Mouse (Mus musculus): ENCODE measurements around the gene Olfr446. TPM values are rescaled to one million over a fixed set of nuclear protein-coding genes. Genes with fewer than 3 reads are reported as not detected.

Olfr446 gene
- polyA plus RNA-seq (2012; ENCODE audit: insufficient read depth, insufficient read length, missing spikeins), result not detected in 2 replicates

- Histone ChIP-seq H3K4me1 (ENCODE audit: control insufficient read depth, insufficient read depth, low read length) (no peaks in the 10 kb centered on the region), H3K27ac (ENCODE audit: insufficient read depth, low read depth, low read length) (no peak within 1 kb of the TSS), H3K4me3 (ENCODE audit: insufficient read depth, low read length) (no peak within 1 kb of the TSS)
- TF ChIP-seq CTCF (IDR thresholded peaks at IDR 0.05; ENCODE audit: low read depth, low read length) (no peak), POLR2A (IDR thresholded peaks at IDR 0.05; ENCODE audit: borderline replicate concordance, low read depth, low read length) (no peak)
Measured at GRCm38 (mm10) chr6:42921077-42921476, at the start of gene Olfr446. Gene Olfr446 (plus strand): TSS chr6:42921377.

DNA sequence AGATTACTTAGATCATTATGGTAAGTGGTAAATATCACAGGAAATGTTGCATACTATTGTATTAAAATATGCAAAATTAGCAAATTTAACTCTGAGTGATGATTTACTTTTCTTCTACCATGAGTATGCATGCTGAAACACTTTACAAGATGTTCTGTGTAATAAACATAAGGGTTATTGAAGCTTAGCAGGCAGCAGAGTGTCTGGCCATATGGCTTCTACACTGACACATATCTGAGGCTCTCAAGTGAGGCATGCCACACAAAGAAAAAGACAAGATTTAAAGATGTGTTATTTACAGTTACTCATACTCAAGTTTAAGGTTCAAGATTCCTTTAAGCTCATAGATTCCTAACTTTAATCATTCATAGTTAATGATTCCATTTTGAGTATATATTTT lies 44.9 kb upstream of the Olfr446 start:
- no peak overlapping the region for H3K27ac ChIP-seq (ENCODE audit: insufficient read depth, low read depth, low read length)
- TF ChIP-seq POLR2A (IDR thresholded peaks at IDR 0.05; ENCODE audit: borderline replicate concordance, low read depth, low read length), result no peak
- TF ChIP-seq CTCF (IDR thresholded peaks at IDR 0.05; ENCODE audit: low read depth, low read length), result no peak
- no peak overlapping the region for H3K4me3 ChIP-seq (ENCODE audit: insufficient read depth, low read length)
- H3K4me1 ChIP-seq (ENCODE audit: control insufficient read depth, insufficient read depth, low read length), result no peaks in the 10 kb centered on the region

DNA sequence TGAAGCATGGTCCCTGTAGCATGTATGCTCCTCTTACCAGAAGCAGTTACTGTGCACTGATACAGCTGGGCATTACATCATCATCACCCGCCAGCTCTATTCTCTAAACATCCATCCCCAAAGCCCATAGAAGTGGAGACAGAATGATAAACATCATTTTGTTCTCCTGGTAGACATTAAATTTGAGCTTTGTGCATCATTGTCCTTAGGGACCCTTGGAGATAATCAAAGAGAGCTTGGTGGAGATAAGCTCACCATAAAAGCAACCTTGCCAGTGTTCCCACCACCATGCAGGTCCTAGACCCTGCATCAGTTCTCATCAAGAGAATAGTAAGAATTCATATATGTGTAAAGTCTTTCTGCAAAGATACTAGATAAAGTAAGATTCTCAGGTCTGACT lies 31.0 kb upstream of the Olfr446 start, which contains the start of gene Olfr448:
Gene Olfr448 (plus strand): TSS at position 301 of the 400 bp plus-strand sequence.
- no peak within 1 kb of the TSS for H3K4me3 ChIP-seq (ENCODE audit: insufficient read depth, low read length)
- TF ChIP-seq CTCF (IDR thresholded peaks at IDR 0.05; ENCODE audit: low read depth, low read length) (no peak), POLR2A (IDR thresholded peaks at IDR 0.05; ENCODE audit: borderline replicate concordance, low read depth, low read length) (no peak)
- H3K27ac ChIP-seq (ENCODE audit: insufficient read depth, low read depth, low read length), result no peak within 1 kb of the TSS
- H3K4me1 ChIP-seq (ENCODE audit: control insufficient read depth, insufficient read depth, low read length), result no peaks in the 10 kb centered on the region

- no peak overlapping the region for H3K27ac ChIP-seq (ENCODE audit: insufficient read depth, low read depth, low read length)
- H3K4me3 ChIP-seq (ENCODE audit: insufficient read depth, low read length), result no peak overlapping the region
- TF ChIP-seq POLR2A (IDR thresholded peaks at IDR 0.05; ENCODE audit: borderline replicate concordance, low read depth, low read length), result no peak
- no peak for TF ChIP-seq CTCF (IDR thresholded peaks at IDR 0.05; ENCODE audit: low read depth, low read length)
- no peaks in the 10 kb centered on the region for H3K4me1 ChIP-seq (ENCODE audit: control insufficient read depth, insufficient read depth, low read length)
Measured at GRCm38 (mm10) chr6:42900345-42900744, 20.8 kb upstream of the Olfr446 start.

DNA sequence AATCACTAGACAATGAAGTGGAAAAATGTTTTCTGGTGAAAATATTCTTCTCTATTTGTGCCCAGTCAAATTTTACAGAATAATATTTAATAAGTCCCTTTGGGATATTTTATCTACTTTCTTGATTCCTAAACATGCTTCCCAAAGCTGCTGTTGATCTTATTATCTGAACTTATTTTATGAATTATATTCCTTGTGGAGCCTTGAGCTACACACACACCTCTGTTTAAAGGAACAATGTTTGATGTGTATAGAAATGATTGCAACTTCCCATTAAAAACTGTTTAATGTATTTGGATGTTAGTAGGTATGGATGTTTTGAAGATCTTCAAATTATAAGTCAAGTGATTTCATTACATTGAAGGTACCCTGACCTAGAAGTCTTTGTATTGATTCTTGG lies 12.6 kb upstream of the Olfr446 start, which contains the start of gene Olfr447:
Gene Olfr447 (plus strand): TSS at position 301 of the 400 bp plus-strand sequence.
- no peaks in the 10 kb centered on the region for H3K4me1 ChIP-seq (ENCODE audit: control insufficient read depth, insufficient read depth, low read length)
- H3K27ac ChIP-seq (ENCODE audit: insufficient read depth, low read depth, low read length), result no peak within 1 kb of the TSS
- TF ChIP-seq POLR2A (IDR thresholded peaks at IDR 0.05; ENCODE audit: borderline replicate concordance, low read depth, low read length) (no peak), CTCF (IDR thresholded peaks at IDR 0.05; ENCODE audit: low read depth, low read length) (no peak)
- no peak within 1 kb of the TSS for H3K4me3 ChIP-seq (ENCODE audit: insufficient read depth, low read length)

- H3K27ac ChIP-seq (ENCODE audit: insufficient read depth, low read depth, low read length), result no peak within 1 kb of the TSS
Measured at GRCm38 (mm10) chr6:42948767-42949166, 27.6 kb downstream of the Olfr446 start, which contains the start of gene Olfr444. Gene Olfr444 (plus strand): TSS chr6:42949067.

GRCm38 (mm10) chr6:42980377-42980776 lies 59.2 kb downstream of the Olfr446 start:
- Histone ChIP-seq H3K27ac (ENCODE audit: insufficient read depth, low read depth, low read length) (no peak overlapping the region), H3K4me1 (ENCODE audit: control insufficient read depth, insufficient read depth, low read length) (no peaks in the 10 kb centered on the region), H3K4me3 (ENCODE audit: insufficient read depth, low read length) (no peak overlapping the region)
- no peak for TF ChIP-seq CTCF (IDR thresholded peaks at IDR 0.05; ENCODE audit: low read depth, low read length)
- no peak for TF ChIP-seq POLR2A (IDR thresholded peaks at IDR 0.05; ENCODE audit: borderline replicate concordance, low read depth, low read length)

More at GRCm38 (mm10) chr6:42948767-42949166, 27.6 kb downstream of the Olfr446 start, which contains the start of gene Olfr444:
- Histone ChIP-seq H3K4me1 (ENCODE audit: control insufficient read depth, insufficient read depth, low read length) (no peaks in the 10 kb centered on the region), H3K4me3 (ENCODE audit: insufficient read depth, low read length) (no peak within 1 kb of the TSS)
- TF ChIP-seq POLR2A (IDR thresholded peaks at IDR 0.05; ENCODE audit: borderline replicate concordance, low read depth, low read length), result no peak
- no peak for TF ChIP-seq CTCF (IDR thresholded peaks at IDR 0.05; ENCODE audit: low read depth, low read length)

Other genes starting within 250 kb of the Olfr446 start
- gene Tcaf1, start 211.3 kb upstream of the Olfr446 start, polyA plus RNA-seq (2012; ENCODE audit: insufficient read depth, insufficient read length, missing spikeins), result 1.4 and 1.8 TPM in 2 replicates
- gene Olfr453, start 182.0 kb upstream of the Olfr446 start, polyA plus RNA-seq (2012; ENCODE audit: insufficient read depth, insufficient read length, missing spikeins), result not detected in 2 replicates
- not detected in 2 replicates for gene Olfr38, start 165.0 kb upstream of the Olfr446 start, polyA plus RNA-seq (2012; ENCODE audit: insufficient read depth, insufficient read length, missing spikeins)
- gene Olfr452, start 136.3 kb upstream of the Olfr446 start, polyA plus RNA-seq (2012; ENCODE audit: insufficient read depth, insufficient read length, missing spikeins), result not detected in 2 replicates
- not detected in 2 replicates for gene Olfr450, start 109.4 kb upstream of the Olfr446 start, polyA plus RNA-seq (2012; ENCODE audit: insufficient read depth, insufficient read length, missing spikeins)
- not detected in 2 replicates for gene Olfr449, start 87.0 kb upstream of the Olfr446 start, polyA plus RNA-seq (2012; ENCODE audit: insufficient read depth, insufficient read length, missing spikeins)
- not detected in 2 replicates for gene Olfr448, start 30.9 kb upstream of the Olfr446 start, polyA plus RNA-seq (2012; ENCODE audit: insufficient read depth, insufficient read length, missing spikeins)
- not detected in 2 replicates for gene Olfr447, start 12.5 kb upstream of the Olfr446 start, polyA plus RNA-seq (2012; ENCODE audit: insufficient read depth, insufficient read length, missing spikeins)
- not detected in 2 replicates for gene Olfr444, start 27.7 kb downstream of the Olfr446 start, polyA plus RNA-seq (2012; ENCODE audit: insufficient read depth, insufficient read length, missing spikeins)
- gene Olfr441, start 185.0 kb downstream of the Olfr446 start, polyA plus RNA-seq (2012; ENCODE audit: insufficient read depth, insufficient read length, missing spikeins), result not detected in 2 replicates
- gene Olfr237-ps1, start 225.2 kb downstream of the Olfr446 start, polyA plus RNA-seq (2012; ENCODE audit: insufficient read depth, insufficient read length, missing spikeins), result not detected in 2 replicates
- gene Olfr437, start 241.9 kb downstream of the Olfr446 start, polyA plus RNA-seq (2012; ENCODE audit: insufficient read depth, insufficient read length, missing spikeins), result not detected in 2 replicates

Measured in bone marrow macrophage, adult 2 months (primary cell).